Mouse (Mus musculus) granulocyte monocyte progenitor cell, adult 5-6 weeks (primary cell): ENCODE data around the gene Ispd. TPM values are rescaled to one million over a fixed set of nuclear protein-coding genes. Genes with fewer than 3 reads are reported as not detected.
"Not testable (repeated sequence)": the region's sequence is repeated elsewhere in the genome, so short reads cannot be mapped to it uniquely, and the experiment has no call there.

ENCODE experiments used
- ATAC-seq: replicated peaks from 2 replicates; pipeline ENCODE4 v1.8.0; 2016; ENCODE audit warnings: mild to moderate bottlenecking, moderate TSS enrichment, inconsistent platforms; ENCODE audit not compliant: poor library complexity, severe bottlenecking
- total RNA-seq, 2 experiments: library from RNA; stranded (forward) in 1 of 2; stranded (reverse) in 1 of 2; fragments of 200-712, 200-1000 nt in 1 of 2; fragments of >200 nt in 1 of 2; fragmentation: Nextera tagmentation in 1 of 2; gene quantifications; 2 replicates each; pipeline ENCODE4 v1.2.3; 2014 to 2017

The Ispd gene
- total RNA-seq (2014; fragmentation: Nextera tagmentation): 1.1 and 2.3 TPM in 2 replicates
- total RNA-seq (2017): 2.6 and 3.1 TPM in 2 replicates

- peak; percentile 81 for ATAC-seq
Observed at GRCm38 (mm10) chr12:36381441-36382340, at the start of gene Ispd, which contains the start of gene D630036H23Rik. Ispd (plus strand) TSS chr12:36381450. D630036H23Rik (minus strand) TSS chr12:36382181.

DNA sequence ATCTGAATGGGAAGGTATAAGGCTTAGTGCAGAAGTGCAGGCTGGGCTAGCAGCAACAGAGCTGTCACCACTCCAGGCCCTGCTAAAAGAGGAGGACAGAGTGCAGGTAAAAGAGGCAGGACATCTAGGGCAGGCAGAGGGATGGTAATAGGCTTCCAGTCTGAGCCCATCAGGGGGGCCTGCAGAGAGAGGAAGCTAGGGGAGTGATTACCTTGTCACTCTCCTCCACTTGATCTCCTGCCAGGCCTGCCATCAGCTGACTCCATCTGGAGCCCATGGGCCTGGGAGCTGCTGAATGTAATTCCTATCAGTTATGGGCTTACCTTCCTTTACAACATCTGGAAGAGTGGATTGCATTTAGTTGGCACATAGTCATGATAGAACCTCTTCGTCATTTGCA is 48.6 kb upstream of the Ispd start:
- ATAC-seq: no peak

GRCm38 (mm10) chr12:36333837-36334281 is 47.4 kb upstream of the Ispd start:
- ATAC-seq: no peak

DNA sequence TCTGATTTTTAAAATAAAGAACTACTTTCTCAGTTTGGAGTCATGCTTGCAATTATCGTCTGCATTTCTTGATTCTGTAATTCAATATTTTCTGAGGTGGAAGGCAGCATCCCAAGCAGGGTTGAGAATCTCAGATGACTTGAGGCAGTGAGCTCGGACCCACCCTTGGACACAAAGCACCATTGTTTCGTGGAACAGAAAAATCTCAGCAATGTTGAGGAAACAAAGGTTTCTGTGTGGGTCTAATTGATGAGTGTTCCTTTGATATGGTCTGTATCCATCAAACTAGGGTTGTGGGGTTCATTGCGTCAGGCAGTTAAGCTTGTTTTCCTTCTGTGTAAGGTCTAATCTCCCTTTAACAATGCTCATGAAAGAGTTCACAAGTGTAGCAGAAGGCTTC is 37.1 kb upstream of the Ispd start:
- no peak for ATAC-seq

- ATAC-seq: no peak
Observed at GRCm38 (mm10) chr12:36360064-36360463, 21.2 kb upstream of the Ispd start.

- ATAC-seq: no peak
Observed at GRCm38 (mm10) chr12:36360693-36361092, 20.6 kb upstream of the Ispd start.

DNA sequence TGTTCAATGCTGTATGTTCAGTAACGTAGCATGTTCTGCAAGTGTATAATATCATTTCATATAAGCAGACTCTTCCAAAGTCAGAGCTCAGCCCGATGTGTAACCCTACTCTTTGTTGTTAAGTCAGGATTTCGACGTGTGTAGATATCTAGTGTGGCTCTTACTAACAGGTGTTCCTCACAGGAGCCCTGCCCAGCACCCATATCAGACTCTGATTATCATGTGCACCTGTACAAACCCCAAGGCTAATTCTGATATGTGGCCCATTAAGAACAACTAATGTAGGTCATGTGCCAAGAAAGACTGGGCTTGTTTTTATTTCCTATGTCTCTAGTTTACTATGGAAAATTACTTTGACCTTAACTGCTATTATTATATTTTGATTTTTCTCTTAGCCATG is 17.2 kb upstream of the Ispd start:
- no peak for ATAC-seq

- peak; percentile 42; the same call in 1 of the 2 replicates for ATAC-seq
Observed at GRCm38 (mm10) chr12:36373237-36373998, 7.8 kb upstream of the Ispd start.

GRCm38 (mm10) chr12:36376391-36376790 is 4.9 kb upstream of the Ispd start:
- not testable (repeated sequence) for ATAC-seq

DNA sequence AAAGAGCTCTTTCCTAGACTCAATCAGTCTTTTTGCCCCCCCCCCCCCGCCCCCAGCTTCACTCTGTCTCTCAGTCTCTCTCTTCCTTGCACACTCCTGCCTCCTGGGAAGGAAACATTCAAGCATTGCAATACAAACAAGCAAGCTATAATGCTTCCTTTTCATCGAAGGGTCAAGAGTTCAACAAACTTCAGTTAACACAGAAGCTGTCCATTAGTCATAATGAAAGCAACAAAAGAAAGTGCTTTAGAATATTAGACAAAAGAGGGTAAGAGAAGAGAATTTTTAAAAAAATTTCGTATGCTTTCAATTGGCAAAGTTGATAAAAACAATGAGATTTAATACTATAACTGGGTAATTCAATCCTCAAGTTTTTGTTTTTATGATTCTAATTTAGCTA is 996 bp upstream of the Ispd start:
- ATAC-seq: no peak

- ATAC-seq: peak; percentile 18; the same call in 1 of the 2 replicates
Observed at GRCm38 (mm10) chr12:36380806-36381205, 444 bp upstream of the Ispd start.

GRCm38 (mm10) chr12:36385386-36385785 is 4.1 kb downstream of the Ispd start:
- no peak for ATAC-seq

DNA sequence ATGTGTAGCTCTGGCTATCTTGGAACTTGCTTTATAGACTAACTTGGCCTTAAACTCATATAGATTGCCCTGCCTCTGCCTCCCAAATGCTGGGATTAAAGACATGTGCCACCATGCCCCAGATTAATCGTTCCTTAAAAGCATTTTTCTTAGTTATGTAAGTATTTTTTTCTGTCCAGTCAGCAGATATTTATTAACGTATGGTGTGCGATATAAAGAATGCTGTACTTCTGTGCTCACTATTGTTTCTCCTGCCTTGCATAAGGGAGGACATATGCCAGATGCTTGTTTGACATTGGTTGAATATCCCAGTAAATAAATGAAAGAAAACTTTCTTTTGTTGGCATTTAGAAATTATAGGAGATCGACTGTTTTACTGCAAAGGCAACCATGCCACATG is 5.7 kb downstream of the Ispd start:
- ATAC-seq: no peak

DNA sequence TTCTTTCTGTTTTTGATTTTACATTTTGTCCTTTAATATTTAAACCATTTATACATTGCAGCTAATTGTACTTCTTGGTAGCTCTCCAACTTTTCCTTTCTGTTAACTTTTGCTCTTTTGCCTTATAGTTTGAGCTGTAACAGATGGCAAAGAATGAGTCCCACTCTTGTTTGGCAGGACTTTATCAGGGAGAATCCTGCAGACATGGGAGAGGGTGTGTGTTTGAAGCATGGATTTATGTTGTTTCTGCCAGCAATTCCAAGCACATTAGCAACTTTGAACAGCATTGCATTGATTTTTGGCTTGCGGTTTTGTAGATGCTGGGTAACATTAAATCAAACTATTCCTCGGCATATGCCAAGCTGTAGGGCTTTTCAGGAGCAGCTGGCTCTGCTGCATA is 13.9 kb downstream of the Ispd start:
- no peak for ATAC-seq

DNA sequence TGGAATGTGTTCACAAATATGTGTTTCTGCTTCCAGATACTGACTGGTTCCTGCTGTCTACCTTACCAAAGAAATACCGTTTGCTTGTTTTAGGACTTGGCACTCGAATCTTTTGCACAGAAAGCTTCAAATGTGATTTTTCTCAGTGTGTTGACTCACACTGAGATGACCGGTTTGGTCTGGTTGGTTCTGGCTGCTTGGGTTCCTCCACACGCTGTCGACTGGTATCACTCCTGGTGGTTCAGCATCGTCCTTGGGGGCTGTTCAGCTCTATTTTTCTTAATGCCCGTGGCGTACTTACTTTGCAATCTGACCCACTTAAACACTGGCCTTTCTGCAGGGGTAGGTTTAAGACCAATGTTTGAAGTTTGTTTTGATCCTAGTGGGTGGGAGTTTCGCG is 42.4 kb downstream of the Ispd start:
- ATAC-seq: no peak

GRCm38 (mm10) chr12:36425258-36425657 is 44.0 kb downstream of the Ispd start:
- ATAC-seq: no peak

DNA sequence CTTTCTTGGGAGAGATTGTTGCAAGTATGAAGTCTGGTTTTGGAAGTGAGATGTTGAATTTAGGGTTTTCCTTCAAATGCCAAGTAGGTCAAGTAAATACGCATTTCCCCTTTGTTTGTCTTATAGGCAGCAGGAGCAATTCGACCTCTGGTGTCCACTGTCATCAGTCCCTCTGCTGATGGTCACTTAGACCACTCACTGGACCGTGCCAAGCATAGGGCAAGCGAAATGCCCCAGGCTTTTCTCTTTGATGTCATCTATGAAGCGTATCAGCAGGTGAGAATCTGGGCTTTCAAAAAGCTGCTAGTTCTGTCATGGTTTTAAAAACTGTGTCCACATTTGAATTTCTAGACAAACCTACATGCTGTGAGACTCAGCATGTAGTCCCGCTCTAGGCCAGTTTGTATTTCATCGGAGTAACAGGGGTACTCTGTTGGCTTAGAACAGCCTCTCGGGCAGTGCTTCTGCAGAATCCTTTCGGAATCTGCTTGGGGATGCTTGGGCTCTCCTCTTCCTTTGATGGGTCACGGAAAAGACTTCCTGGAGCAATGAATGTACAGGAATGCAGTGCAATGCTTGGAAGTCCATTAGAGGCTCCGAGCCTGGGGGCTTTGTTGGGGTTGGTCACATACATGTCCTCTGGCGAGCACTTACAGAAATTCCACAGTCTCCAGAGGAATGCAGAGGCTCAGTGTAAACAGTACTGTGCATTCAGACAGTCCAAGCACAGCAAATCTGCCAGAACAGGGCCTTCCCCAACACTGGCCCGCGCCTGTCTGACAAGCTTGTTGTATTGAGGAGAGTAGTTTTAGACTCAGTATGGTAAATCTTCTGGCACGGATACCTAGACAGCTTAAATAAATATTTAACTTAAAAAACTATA is 45.2 kb downstream of the Ispd start:
- no peak for ATAC-seq

DNA sequence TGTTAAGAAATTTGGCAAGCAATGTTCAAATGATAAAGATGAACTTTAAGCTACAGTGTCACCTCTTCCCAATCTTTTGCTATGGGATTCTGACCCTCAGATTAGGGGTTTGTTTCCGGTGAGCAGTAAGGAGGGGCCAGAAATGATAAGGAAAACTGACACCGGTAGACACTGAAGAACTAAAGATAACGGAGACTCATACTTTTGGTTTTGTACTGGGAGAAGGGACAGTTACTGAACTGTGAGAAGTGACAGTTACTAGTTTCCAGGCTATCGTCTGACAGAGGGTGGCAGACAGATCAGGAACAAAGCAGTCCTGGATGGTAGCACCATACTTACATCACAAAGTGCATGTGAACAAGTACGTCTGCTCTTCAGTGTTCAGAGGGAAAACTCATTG is 55.7 kb downstream of the Ispd start:
- no peak for ATAC-seq

DNA sequence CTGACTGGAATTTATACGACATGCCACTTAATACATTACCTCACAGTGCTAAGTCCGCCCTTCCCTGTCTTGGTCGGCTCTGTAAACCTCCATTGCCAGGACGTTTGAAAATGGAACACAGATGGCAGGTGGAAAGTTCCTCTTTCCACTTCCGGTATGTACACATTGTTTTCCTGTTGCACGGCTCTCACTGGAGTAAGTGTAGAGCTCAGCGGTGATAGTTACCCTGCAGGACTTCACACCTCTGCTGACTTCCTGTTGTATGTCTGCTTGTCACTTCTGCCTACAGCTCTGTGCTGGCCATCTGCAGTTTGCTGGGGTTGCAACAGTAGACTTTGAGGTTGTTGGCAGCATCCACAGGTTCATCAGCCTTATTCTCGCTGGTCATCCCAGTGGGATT is 58.1 kb downstream of the Ispd start:
- peak; percentile 99 for ATAC-seq

DNA sequence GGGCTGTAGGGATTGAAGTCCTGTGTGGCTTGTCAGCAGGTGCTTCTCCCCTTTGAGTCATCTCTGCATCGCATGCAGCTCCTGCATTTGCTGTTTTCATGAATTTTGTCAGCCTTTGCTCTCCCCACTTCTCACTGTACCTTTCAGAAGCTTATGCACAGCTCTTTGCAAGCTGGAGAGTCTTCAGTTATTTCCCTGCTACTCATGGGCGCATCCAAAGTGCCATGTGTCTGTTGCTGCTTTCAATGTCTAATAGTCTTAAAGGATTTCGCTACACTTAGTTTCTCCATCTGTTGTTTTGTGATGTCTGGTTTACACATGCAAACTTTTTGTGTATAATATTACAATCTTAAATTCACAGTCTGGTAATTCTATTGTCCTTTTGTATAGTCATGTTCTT is 74.8 kb downstream of the Ispd start:
- no peak for ATAC-seq
